Mouse (Mus musculus) retina, adult 2 months (tissue): ENCODE measurements at regions not wholly inside any gene's neighbourhood (a gene's known extent, or its start where the extent isn't known, plus 50 kb on each side); places are given as distances from the start of the nearest gene placed in this dataset.

ENCODE experiments used
- DNase-seq: peaks from one replicate; pipeline ENCODE4 v3.0.0-alpha.2; 2012; ENCODE audit warnings: low read depth, low spot score

DNA sequence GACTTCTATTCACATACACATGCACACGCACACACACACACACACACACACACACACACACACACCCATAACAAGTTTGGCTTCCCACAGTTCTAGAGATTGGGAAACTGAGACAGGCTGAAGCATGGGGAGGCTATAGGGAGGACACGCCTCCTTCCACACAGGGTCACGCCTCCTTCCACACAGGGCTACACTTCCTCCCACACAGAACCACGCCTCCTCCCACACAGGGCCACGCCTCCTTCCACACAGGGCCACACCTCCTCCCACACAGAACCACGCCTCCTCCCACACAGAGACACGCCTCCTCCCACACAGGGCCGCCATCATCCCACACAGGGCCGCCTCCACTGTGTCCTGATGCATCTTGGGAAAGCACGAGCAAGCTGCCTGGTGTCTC, 401.9 kb upstream of the Kazn start:
- no peak for DNase-seq

DNA sequence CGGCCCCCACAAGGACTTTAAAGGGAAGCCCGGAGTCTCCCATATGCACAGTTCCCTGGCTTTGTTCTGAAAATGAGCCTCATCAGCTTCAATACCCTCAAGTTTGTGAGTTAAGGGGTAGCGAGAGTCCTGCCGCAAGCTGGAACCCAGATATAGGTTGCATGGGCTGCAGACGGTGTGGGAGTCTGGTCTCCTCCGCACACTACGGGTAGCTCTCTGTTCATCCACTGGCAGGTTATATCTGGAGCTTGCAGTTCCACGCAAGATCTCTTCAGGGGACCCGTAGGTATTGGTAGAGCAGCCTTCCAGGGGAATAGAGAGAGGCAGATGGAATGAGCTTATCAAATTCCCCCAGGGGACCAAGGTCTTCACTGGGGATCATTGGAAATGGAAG, 400.1 kb upstream of the Kazn start:
- no peak for DNase-seq

DNA sequence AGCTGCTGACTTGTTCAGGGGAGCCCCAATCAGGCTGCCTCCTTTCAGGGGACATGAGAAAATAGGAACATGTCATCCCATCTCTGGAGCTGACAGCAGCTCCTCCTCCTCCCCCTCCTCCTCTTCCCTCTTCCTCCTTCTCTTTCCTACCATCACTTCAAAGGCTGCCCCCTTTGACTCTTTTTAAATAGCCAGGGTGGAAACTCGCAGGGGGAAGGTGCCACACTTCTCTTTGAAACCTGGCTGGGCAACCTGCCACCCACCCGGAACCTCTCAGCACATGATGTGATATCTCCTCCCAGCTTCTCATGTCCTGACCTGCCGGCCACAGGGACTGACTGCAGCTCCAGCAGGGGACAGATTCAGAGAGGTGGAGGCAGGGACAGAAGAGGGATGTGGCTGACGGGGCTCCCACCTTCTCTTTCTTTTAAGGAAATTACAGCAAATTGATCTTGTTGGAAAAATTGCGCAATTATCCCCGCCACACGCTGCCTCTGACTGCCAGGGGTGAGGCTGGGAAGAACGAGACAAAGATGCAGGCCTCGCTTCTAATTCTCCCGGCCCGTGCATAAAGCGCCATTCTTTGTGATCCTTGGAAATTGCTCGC, 399.6 kb upstream of the Kazn start:
- DNase-seq, result no peak

DNA sequence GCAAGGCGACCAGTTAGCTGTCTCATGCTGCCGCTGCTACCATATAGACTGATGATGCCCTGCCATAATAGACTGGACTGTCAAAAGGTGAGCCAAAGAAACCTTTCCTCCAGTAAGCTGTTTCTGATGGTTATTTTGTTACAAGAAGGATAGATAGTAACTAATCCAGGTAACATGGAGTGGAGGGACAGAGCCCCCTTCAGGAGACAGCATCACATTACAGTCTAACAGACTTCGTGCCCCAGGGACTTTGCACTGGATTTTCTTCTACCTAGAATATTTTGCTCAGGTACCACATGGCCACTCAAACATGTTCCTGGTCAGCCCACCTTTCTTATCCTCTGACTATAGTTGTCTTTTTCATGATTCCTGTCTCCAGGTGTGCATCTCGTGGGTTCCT, 398.9 kb upstream of the Kazn start:
- DNase-seq, result no peak

DNA sequence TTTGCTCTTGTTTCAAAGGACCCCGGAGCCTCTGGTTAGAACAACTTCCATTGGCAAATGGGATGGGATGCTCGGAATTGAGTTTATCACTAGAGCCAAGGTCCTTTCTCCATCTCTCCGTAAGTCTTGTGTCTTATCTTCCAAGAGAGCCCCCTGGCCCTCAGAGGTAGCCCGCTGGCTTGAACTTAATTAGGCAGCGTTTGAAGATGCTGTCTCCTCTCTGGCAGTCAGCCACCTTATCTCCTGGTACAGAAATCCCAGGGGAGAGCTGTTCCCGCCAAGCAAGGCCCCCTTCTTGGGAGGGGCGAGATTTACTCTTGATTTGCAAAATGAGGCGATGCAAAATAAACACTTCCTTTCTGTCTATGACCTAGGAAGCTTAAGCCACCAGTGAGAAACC, 395.2 kb upstream of the Kazn start:
- DNase-seq, result no peak

DNA sequence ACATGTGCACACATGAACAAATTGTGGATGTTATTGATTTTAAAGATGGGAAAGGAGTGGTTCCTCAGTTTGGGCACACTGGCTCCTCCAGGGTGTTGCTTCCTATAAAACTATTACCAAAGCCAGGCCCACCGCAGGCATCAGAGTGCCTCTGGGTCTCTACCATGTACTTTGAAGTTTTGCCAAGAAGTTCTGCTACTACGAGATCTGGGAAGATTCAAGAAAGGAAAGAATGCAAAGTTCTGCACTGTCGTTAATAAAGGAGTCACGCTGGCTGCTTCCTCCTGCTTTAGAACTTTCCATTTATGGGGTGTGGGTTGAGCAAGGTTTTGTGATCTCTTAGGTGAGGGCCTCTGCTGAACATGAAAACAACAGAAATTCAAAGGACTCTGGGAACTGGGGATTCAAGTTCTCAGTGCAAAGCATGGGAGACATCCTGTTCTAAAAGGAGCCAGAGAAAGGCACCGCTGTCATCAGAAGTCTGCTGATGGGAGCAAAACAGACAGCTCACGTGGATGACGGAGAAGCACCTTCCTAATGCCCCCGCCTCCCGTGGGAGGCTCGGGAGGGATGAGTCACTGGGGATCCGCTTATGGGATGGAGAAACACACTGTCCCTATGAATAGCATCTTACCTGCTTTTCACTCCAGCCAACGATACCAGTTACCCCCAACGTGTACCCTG, 394.6 kb upstream of the Kazn start:
- DNase-seq, result no peak

DNA sequence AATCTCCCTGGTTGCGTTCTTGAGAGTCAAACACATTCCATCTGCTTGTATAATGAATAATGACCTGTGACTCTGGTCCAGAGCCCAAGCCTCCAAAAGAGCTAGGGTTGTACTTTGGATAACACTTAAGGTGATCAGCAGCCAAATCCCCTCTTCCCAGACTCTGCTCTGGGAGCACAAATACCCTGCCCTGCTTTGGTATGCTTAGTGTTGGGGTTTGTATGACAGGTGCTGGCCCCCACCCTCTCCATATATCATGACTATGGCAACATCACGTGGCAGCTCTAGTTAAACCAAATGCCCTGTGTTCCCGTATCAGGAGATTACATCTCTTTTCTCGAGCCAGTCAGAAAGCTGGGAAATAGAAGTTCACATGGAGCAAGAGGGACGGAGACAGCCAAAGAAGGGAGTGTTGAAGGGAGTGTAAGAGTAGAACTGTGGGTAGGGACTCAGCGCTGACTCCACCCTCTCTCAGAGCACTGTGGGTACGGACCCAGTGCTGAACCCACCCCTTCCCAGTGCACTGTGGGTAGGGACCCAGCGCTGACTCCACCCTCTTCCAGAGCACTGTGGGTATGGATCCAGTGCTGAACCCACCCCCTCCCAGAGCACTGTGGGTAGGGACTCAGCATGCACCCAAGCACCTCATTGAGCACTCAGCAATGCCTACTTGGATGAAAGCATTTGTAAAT, 387.4 kb upstream of the Kazn start:
- DNase-seq, result no peak

DNA sequence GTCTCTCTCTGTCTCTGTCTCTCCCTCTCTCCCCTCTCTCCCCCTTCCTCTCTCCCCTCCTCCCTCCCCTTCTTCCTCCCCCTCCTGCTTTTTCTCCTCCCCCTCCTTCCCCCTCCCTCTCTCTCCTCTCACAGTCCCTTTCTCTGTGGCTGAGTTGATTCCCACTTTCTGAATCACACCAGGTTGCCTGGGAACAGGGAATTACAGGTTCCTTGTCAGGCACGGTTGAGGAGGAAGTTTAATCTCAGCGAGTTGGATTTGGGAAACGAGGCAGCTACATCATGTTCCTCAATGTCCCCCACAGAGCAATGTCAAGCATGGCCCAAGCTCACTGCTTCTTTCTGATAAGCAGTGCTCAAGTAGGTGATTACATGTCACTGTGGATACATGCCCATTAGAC, 386.3 kb upstream of the Kazn start:
- DNase-seq, result no peak

DNA sequence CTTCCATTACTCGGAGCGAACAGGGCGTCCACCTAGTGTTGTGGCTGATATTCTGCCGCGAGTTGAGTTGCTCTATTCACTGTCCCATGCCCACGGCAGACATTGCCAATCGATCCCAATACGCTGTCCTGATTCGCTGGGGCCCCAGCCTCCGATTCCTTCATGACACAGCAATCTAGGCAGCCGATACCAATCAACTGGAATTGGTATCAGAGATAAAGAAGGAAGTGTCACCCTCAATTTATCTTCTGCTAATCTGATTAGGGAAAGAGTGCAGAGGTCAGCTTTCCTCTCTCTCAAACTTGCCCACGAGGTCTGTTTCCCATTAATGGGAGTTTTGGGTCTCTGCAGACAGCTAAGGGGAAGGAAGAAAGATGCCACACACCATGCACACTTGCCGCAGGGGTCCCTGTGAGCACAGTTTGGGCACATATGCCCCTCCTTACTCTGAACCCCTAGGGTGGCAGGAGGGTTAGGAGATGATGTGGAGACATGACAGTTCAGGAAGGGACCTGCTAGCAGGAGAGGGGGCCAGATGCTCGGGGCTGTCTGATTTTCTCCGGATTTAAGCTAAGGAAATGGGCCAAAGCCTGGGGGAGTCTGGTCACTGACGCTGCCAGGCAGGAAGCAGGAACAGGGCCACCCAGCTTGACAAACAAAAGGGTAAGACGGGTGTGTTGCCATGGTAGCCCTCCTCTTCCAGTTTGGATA, 383.1 kb upstream of the Kazn start:
- no peak for DNase-seq

DNA sequence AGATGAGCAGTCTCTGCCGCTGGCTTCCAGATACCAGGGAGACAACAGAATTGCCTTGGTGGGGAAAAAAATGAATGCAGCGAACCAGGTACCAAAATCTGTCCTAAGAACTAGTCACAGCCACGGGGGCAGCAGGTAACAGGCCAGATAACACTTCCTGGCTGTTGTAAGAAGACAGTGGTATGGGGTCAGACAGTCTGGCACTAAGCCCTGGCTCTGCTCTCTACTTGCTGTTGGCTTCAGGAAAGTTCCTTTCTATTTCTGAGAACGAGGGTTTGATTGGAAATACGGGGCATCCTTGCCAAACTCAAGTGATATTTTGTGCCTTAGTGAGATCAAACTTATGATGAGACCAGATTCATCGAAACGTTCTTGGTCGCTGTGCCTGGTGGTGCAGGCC, 380.2 kb upstream of the Kazn start:
- DNase-seq, result no peak

DNA sequence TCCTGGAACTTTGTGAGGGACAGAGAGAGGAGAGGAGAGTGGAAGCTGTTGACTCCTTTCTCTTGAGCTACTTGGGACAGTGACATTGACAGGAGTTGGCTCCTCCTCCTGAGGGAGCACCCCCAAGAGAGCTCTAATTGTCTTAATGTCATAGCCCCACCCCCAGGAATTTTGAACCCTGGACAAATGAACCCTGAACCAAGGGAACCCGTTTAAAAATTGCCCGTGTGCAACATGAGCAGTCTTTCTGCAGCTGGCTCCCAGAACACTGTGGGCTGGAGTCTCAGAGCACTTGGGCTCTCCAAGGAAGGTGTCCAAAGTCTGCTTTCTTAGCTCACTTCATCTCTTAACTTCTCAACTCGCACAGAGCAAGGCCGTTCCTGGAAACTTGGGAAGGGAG, 379.6 kb upstream of the Kazn start:
- DNase-seq, result no peak

DNA sequence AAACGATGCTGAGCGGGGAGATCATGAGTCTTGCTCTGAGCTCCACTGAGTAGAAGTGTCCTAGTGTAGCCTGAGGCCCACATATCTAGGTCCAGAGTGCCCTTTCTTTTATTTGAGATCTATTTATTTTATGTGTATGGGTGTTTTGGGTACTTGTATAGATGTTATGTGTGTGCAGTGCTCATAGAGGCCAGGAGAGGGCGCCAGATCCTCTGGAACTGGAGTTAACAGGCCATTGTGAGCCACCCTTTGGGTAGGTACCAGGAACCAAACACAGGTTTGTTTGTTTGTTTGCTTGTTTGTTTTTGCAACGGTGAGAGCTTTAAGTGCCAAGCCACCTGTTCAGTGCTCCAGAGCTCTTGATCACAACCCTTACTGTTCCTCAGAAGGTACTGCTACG, 378.5 kb upstream of the Kazn start:
- DNase-seq, result no peak

DNA sequence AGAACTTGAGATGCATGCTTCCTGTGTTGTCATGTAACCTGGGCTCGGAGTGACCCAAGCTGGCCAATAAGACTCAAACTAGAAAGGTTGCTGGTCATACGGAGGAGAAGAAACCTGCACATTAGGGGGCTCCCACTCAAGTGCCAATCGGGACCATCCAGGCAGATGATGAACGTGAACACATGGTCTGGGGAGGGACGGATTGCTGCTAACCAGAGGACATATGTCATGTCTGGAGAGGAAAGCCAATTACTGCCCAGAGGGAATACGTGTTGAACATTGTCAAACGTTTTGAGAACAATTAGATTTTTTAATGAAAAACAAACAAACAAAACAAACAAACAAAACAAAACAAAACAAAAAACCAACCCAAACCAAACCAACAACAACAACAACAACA, 377.7 kb upstream of the Kazn start:
- no peak for DNase-seq

DNA sequence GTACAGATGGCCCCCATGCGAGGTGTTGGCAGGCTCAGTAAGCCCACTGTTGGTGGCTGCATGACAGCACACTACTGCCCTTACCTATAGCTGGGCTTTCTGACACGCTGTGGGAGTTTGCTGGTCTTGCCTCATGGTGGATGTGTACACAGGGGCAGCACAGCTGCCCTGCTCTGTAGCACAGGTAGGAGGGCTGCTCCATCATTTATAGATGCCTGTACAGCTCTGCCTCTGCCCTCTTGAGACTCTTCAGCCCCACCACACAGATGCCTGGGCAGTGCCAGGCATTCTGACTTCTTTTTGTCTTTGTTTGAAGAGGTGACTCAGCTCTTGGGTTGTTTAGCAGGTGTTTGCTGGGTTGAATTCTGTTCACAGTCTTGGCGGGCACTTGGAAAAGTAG, 365.9 kb upstream of the Kazn start:
- DNase-seq, result no peak

DNA sequence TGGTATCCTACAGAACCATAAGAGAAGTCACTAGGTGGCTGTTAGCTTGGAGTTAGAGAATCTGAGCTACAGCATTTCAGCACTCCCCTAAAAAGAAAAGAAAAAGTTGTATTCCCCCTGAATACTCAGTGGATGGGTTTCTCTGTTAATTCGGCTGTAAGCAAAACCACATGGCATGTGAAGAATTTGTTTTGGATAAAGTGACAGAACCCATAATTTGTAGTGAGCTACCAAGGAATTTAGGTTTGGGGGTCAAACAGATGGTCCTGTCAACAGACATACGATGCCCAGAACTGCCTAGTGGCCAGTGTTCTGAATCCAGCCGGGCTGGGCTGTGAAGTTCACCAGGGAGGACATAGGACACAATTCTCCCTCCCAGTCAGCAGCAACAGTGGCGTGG, 358.0 kb upstream of the Kazn start:
- DNase-seq, result no peak

DNA sequence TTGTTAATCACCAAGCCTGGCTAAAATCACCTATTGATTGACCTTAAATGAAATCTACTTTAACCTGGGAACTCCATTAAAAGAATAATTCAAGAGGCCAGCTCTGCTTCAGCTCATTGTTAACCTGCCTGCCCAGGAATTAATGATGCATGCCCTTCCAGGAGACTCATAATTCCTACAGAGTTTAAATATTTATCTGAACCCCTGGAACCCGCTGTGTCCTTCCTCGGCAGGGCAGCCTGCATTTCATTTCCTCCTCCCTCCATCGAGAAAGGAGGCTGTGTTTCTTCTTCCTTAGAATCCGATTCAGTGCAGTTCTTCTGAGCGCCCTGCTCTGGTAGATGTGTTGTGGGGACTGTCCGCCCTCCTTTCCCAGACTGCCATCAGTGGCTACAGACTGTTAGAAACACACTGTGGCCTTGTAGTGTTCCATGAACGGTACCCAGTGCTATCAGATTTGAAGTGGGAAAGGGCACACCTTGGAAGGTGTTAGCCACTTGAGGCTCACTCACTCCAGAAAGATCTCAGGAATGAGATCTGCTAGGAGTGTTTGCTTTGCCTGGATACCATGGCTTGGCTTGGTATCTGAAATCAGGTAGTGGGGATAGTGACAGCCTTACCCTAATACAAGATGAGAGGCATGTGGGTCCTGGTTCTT, 350.0 kb upstream of the Kazn start:
- DNase-seq, result no peak

DNA sequence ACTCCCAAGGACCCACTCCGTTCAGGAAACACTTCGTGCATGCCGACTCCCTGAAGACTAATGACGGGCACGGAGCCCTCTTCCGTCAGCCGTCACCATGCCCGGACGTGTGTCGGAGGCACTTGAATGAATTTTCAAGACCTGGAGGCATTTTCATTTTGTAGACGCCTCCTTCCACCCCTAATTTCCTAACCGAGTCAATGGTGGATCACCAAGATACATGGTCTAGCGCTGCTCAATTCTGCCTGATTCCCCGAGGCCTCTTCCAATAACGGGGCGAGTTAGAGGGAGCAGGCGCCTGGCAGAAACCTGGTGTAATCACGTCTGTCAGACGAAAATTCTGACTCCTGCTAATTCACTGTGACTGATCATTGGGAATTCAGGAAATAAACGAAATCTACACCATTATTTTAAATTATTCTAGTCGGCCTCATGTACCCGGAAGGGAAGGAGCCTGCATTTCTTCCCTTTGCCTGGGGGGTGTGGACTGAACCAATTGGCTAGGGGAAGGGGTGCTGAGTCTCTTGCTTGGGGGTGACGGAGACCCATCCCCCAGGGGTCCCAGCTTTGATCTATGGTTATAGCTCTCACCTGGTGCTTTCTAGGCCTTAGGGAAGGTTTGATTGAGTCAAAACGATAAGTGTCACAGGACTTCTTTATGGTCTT, 349.4 kb upstream of the Kazn start:
- no peak for DNase-seq

DNA sequence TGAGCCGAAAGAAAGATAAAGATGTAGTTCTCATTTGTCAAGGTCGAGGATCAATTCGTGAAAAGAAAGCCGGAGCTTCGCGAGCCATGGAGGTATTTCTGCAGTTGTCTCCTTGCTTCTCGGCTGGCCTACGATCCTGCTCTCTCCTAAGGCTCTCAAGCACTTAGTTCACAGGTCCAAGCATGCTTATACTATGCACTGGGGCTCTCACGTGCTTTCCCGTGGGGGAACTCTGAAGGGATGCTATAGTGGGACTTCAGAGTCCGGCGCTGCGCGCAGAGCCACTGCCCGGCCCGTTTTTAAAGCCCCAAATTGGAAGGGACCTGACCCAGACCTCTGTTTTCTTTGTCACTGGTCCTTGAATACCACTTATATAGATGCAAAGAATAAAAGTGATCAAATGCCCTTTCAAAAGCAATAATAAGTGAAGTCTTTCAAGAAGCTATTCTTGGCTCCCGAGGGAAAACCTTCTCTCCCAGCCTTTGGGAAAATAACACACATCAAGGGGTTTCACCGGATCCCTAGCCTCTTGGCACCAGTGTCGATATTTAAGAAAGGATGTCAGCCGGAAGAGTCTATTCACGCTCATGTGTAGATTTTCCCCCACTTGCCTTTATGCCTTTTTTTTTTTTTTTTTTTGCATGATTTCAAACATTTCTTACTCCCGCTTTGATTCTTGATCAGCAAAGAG, 348.3 kb upstream of the Kazn start:
- DNase-seq, result no peak

DNA sequence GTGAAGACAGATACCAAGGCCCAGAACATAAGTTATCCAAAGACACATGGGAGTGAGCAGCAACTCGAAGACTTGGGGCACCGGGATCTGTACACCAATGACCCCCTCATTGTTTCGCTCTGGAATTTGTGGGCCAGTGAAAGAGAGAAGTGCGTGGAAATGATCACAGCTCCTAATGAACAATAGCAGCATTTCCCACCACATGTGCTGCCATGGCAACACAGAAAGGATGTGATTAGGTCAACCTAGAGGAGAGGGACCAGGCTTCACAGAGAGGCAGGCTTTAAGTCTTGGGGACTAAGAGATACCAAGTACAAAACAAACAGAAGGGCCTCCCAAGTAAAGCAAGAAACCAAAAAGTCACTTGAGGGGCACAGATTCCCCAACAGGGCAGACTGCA, 339.3 kb upstream of the Kazn start:
- DNase-seq, result no peak

DNA sequence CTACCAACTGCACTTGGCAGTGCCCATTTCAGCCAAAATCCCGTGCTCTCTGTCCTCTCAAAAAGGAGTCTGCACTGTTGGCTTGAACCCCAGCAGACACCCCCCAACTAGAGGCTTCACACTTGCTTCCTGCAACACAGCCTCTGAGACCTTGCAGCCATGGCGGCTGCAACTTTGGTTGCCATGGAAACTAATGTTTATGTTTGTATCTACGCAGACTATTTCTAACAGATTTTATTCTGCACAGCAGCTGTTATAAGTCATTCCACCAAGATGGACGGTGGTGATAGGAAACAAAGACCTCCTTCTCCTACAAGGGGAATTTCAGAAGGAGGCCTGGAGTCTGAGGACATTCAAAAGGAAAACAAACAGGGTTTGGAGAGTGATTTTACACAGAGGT, 338.3 kb upstream of the Kazn start:
- no peak for DNase-seq

DNA sequence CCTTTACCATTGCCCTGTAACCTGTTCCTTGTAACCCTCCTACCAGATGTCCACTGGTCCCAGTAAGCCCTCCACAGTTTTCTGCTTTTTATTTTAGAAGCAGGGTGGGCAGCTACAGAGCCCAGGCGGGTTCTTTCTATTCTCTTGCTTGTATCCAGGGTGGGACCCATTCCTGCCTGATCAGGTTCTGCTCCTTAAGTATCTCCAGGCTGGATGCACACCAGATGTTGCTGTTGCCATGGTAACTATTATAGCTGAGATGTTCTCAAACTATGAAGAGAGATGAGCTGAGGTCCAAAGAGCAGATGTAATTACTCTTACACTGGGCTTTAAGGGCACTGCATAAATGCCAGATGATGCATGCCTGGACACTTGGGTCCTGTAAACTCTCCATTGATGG, 335.3 kb upstream of the Kazn start:
- DNase-seq, result no peak
